Mouse (Mus musculus) spleen, postnatal 36 days (tissue): ENCODE data around the gene Gm8229.
"Not testable (repeated sequence)": the region's sequence is repeated elsewhere in the genome, so short reads cannot be mapped to it uniquely, and the experiment has no call there.

Source experiments
- DNase-seq, 2 experiments: peaks; one replicate each; pipeline ENCODE4 v3.0.0; 2022; ENCODE audit warnings: low spot score in 2 of 2, mixed read lengths in 1 of 2

The Gm8229 gene

DNA sequence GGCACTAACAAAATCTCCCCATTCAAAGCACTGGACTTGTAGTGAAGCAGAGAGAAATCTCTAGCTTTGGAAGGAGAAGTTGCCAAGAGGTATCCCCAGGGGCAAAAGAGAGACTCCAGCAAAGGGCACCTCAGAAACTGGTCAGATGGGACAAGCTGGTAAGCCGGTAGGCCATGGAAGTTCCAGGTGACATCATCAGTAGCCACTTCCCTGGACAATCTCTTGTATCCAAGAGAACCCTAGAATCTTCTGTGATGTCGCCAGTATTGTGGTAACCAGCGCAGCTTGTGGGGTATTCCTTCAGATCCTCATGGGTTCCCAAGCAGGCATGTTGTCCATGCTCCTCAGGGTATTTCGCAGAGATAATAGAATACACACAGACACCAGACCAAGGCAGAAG lies at the start of gene Gm8229:
Gene Gm8229, plus strand, starts transcription at position 301 of the 400 bp plus-strand sequence.
- DNase-seq, result not testable (repeated sequence)

DNA sequence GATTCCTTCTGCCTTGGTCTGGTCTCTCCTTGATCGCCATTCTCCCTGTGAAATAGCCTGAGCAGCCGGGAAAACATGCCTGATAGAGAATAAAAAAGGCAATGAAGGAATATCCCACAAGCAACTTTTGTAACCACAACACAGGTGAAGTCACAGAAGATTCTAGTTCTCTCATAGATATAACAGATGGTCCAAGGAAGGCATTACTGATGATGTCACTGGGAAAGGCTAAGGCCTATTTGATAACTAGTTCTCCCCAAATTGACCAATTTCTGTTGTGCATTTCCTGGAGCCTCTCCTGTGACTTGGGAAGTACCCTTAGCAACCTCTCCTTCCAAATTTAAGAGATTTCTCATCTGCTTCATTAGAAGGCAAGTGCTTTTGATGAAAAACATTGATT lies 26.7 kb upstream of the Gm8229 start, which contains the start of gene Gm5930:
Gene Gm5930, minus strand, starts transcription at position 101 of the 400 bp plus-strand sequence.
- DNase-seq, result not testable (repeated sequence)

GRCm38 (mm10) chr14:44361416-44361815 lies 3.7 kb upstream of the Gm8229 start:
- DNase-seq, result not testable (repeated sequence)

- DNase-seq, result not testable (repeated sequence)
Observed at GRCm38 (mm10) chr14:44362301-44362700, 2.9 kb upstream of the Gm8229 start.

DNA sequence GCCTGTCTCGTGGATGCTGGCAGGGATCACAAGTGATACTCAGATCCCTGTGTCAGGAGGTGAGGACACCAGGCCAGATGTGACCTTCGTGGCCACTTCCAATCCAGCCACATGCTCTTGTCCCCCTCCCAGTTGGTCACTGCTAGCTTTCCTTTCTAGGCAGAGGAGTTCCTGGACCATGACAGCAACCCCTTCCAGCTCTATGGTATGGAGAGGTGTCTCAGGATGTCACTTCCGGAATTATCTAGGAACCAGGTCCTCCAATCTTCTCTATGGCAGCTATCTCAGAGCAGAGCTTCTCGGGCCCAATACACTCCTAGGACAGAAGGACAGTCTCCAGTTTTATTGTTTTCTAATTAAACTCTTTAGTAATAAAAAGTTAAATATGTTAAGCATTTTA lies 19.1 kb downstream of the Gm8229 start:
- DNase-seq, result not testable (repeated sequence)

GRCm38 (mm10) chr14:44410588-44410987 lies 45.4 kb downstream of the Gm8229 start, which contains the start of gene Gm3371:
TSS of gene Gm3371 (minus strand) at chr14:44410688.
- not testable (repeated sequence) for DNase-seq
